ENCODE assay signal across 9 mouse cellular contexts in the genomic region with DNA sequence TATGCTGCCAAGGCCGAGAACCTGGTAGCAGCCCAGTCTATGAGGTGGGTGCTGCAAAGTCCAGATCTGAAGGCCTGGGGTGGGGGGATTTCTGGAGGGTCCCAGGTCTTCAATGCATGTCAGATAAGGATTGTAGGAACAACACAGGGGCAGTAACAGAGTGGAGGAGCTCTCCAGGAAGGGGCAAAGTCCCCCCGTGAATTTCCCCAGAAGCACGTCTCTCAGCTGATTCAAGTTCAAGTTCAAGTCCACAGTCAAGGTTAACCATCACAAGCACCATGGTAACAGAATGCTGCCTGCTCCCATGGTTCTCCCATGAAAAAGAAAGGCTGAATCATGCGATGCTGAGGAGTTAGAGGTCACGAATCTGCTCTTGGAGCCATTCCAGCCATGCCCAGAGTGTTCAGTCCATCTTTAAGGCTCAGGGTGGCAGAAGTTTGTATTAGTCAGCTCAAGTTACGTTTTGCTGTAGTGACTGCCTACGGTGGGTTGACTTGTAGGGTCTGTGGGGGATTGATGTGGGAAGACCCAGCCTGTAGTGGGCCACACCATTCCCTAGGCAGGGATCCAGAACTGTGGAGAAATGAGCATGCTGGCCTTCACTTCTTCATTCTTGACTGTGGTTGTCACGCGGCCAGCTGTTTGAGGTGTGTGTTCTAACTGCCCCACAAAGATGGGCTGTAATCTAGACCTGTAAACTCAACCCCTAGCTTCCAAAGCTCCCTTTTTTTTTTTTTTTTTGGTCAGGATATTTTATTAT. TPM values are rescaled to one million over a fixed set of nuclear protein-coding genes. Genes with fewer than 3 reads are reported as not detected.
A peak's percentile ranks its signal among the peaks of the same experiment; 100 is the strongest.
DNase-seq lines count a peak whose midpoint lies in the region; ATAC-seq lines count a peak whose summit lies in the region.
"Had no signal": no experiment of that assay in that cellular context is flagged by ENCODE, and none has a peak within 500 bp of the region (broad histone marks: within the 10 kb centered on the region; RNA-seq: fewer than 3 reads in every experiment).

No protein-coding gene starts in this region.

- no peak overlapping the region for H3K4me3 ChIP-seq in forebrain, embryonic 11.5 days (ENCODE audit: low read depth, low read length)
- H3K4me3 ChIP-seq in forebrain, embryonic 12.5 days (replicated peaks) = no peak overlapping the region
- H3K4me3 ChIP-seq in midbrain, embryonic 11.5 days (ENCODE audit: low read depth, low read length) = no peak overlapping the region
- H3K4me3 ChIP-seq in midbrain, embryonic 10.5 days = no peak overlapping the region
- H3K4me3 ChIP-seq in embryonic facial prominence, embryonic 15.5 days (replicated peaks) = no peak overlapping the region
- no peak overlapping the region for H3K4me3 ChIP-seq in neural tube, embryonic 14.5 days (ENCODE audit: low read depth, low read length)
- H3K4me3 ChIP-seq: heart, embryonic 13.5 days had no signal

- no peak overlapping the region for H3K9ac ChIP-seq in forebrain, embryonic 11.5 days (ENCODE audit: low read length)
- H3K9ac ChIP-seq in forebrain, embryonic 12.5 days = no peak overlapping the region
- no peak overlapping the region for H3K9ac ChIP-seq in midbrain, embryonic 11.5 days (ENCODE audit: low read length)
- no peak overlapping the region for H3K9ac ChIP-seq in embryonic facial prominence, embryonic 15.5 days
- H3K9ac ChIP-seq in neural tube, embryonic 14.5 days (replicated peaks; ENCODE audit: low read depth, low read length) = no peak overlapping the region
- H3K9ac ChIP-seq: heart, embryonic 13.5 days had no signal

- no peaks in the 10 kb centered on the region for H3K36me3 ChIP-seq in forebrain, embryonic 11.5 days (ENCODE audit: control insufficient read depth, insufficient read depth, low read length)
- no peaks in the 10 kb centered on the region for H3K36me3 ChIP-seq in forebrain, embryonic 12.5 days (replicated peaks)
- no peaks in the 10 kb centered on the region for H3K36me3 ChIP-seq in midbrain, embryonic 11.5 days (ENCODE audit: control insufficient read depth, insufficient read depth, low read length)
- H3K36me3 ChIP-seq in midbrain, embryonic 10.5 days = no peaks in the 10 kb centered on the region
- no peaks in the 10 kb centered on the region for H3K36me3 ChIP-seq in embryonic facial prominence, embryonic 15.5 days
- no peaks in the 10 kb centered on the region for H3K36me3 ChIP-seq in neural tube, embryonic 14.5 days (ENCODE audit: control insufficient read depth, insufficient read depth, low read length)
- H3K36me3 ChIP-seq: heart, embryonic 13.5 days had no signal

- H3K4me2 ChIP-seq in forebrain, embryonic 11.5 days (ENCODE audit: low read depth, low read length, severe bottlenecking) = 0 out of 2 replicates have a peak overlapping the region, but pooled peaks have one; percentile 8
- no peak overlapping the region for H3K4me2 ChIP-seq in forebrain, embryonic 12.5 days
- H3K4me2 ChIP-seq in midbrain, embryonic 11.5 days = no peak overlapping the region
- H3K4me2 ChIP-seq in embryonic facial prominence, embryonic 15.5 days (replicated peaks) = 0 out of 2 replicates have a peak overlapping the region, but pooled peaks have one; percentile 30
- H3K4me2 ChIP-seq in neural tube, embryonic 14.5 days (ENCODE audit: low read depth, low read length) = no peak overlapping the region; the same call in 1 of the 2 replicates
- H3K4me2 ChIP-seq: heart, embryonic 13.5 days had no signal

- no peak for ATAC-seq in forebrain, embryonic 11.5 days (replicated peaks; ENCODE audit: low FRiP score)
- no peak for ATAC-seq in forebrain, embryonic 12.5 days (ENCODE audit: low FRiP score)
- peak; percentile 38; the same call in 1 of the 2 replicates for ATAC-seq in midbrain, embryonic 11.5 days (ENCODE audit: low FRiP score)
- no peak for ATAC-seq in embryonic facial prominence, embryonic 15.5 days (ENCODE audit: insufficient number of reproducible peaks, low FRiP score, low TSS enrichment, low read depth)
- peak; percentile 15; the same call in 1 of the 2 replicates for ATAC-seq in neural tube, embryonic 14.5 days (ENCODE audit: low read depth)

- DNase-seq in forebrain, embryonic 11.5 days (ENCODE audit: low spot score) = no peak
- peak; percentile 78 for DNase-seq in midbrain, embryonic 11.5 days (ENCODE audit: low spot score, missing footprints)
- DNase-seq in midbrain, embryonic 10.5 days (ENCODE audit: low spot score) = no peak
- no peak for DNase-seq in thymus, postnatal 25 days
- DNase-seq in urinary bladder, adult 2 months (ENCODE audit: low spot score) = no peak

- H3K9me3 ChIP-seq in forebrain, embryonic 11.5 days (ENCODE audit: control insufficient read depth, low read length) = no peaks in the 10 kb centered on the region
- H3K9me3 ChIP-seq in forebrain, embryonic 12.5 days = no peaks in the 10 kb centered on the region
- no peaks in the 10 kb centered on the region for H3K9me3 ChIP-seq in midbrain, embryonic 11.5 days (ENCODE audit: control insufficient read depth, low read length)
- no peaks in the 10 kb centered on the region for H3K9me3 ChIP-seq in midbrain, embryonic 10.5 days (replicated peaks)
- no peaks in the 10 kb centered on the region for H3K9me3 ChIP-seq in embryonic facial prominence, embryonic 15.5 days (replicated peaks)
- H3K9me3 ChIP-seq in neural tube, embryonic 14.5 days (ENCODE audit: control insufficient read depth, low read length) = no peaks in the 10 kb centered on the region
- H3K9me3 ChIP-seq: heart, embryonic 13.5 days had no signal

- no peaks in the 10 kb centered on the region for H3K4me1 ChIP-seq in forebrain, embryonic 11.5 days (replicated peaks; ENCODE audit: control insufficient read depth, insufficient read depth, low read length)
- no peaks in the 10 kb centered on the region for H3K4me1 ChIP-seq in forebrain, embryonic 12.5 days
- H3K4me1 ChIP-seq in midbrain, embryonic 11.5 days (ENCODE audit: control insufficient read depth, insufficient read depth, low read length) = no peaks in the 10 kb centered on the region; the same call in 1 of the 2 replicates
- H3K4me1 ChIP-seq in midbrain, embryonic 10.5 days = no peaks in the 10 kb centered on the region; the same call in 1 of the 2 replicates
- no peaks in the 10 kb centered on the region for H3K4me1 ChIP-seq in embryonic facial prominence, embryonic 15.5 days
- no peaks in the 10 kb centered on the region for H3K4me1 ChIP-seq in neural tube, embryonic 14.5 days (ENCODE audit: control insufficient read depth, insufficient read depth, low read length)
- H3K4me1 ChIP-seq: heart, embryonic 13.5 days had no signal

- H3K27me3 ChIP-seq in forebrain, embryonic 11.5 days (ENCODE audit: control insufficient read depth, insufficient read depth, low read length) = no peaks in the 10 kb centered on the region
- H3K27me3 ChIP-seq in forebrain, embryonic 12.5 days = no peaks in the 10 kb centered on the region
- no peaks in the 10 kb centered on the region for H3K27me3 ChIP-seq in midbrain, embryonic 11.5 days (ENCODE audit: control insufficient read depth, insufficient read depth, low read length)
- 0 out of 2 replicates have a peak, but pooled peaks cover 5% of the 10 kb centered on the region for H3K27me3 ChIP-seq in midbrain, embryonic 10.5 days (ENCODE audit: low read depth, poor library complexity, severe bottlenecking)
- H3K27me3 ChIP-seq in embryonic facial prominence, embryonic 15.5 days = no peaks in the 10 kb centered on the region
- no peaks in the 10 kb centered on the region for H3K27me3 ChIP-seq in neural tube, embryonic 14.5 days (ENCODE audit: control insufficient read depth, insufficient read depth, low read length)
- H3K27me3 ChIP-seq: heart, embryonic 13.5 days had no signal

- WGBS in forebrain, embryonic 11.5 days = 75% methylated on average over 9 of the region's 9 CpGs
- WGBS in forebrain, embryonic 12.5 days = 79% methylated on average over 9 of the region's 9 CpGs
- 78% methylated on average over 9 of the region's 9 CpGs for WGBS in midbrain, embryonic 11.5 days
- 78% methylated on average over 9 of the region's 9 CpGs for WGBS in midbrain, embryonic 10.5 days
- WGBS in embryonic facial prominence, embryonic 15.5 days = 71% methylated on average over 9 of the region's 9 CpGs
- WGBS in neural tube, embryonic 14.5 days = 74% methylated on average over 9 of the region's 9 CpGs

- H3K27ac ChIP-seq in forebrain, embryonic 11.5 days (ENCODE audit: low read depth, low read length) = no peak overlapping the region
- H3K27ac ChIP-seq in forebrain, embryonic 12.5 days = no peak overlapping the region
- H3K27ac ChIP-seq in midbrain, embryonic 11.5 days (ENCODE audit: low read depth, low read length) = no peak overlapping the region
- H3K27ac ChIP-seq in midbrain, embryonic 10.5 days (replicated peaks) = no peak overlapping the region
- H3K27ac ChIP-seq in embryonic facial prominence, embryonic 15.5 days (replicated peaks) = no peak overlapping the region
- no peak overlapping the region for H3K27ac ChIP-seq in neural tube, embryonic 14.5 days (ENCODE audit: low read depth, low read length)
- H3K27ac ChIP-seq: heart, embryonic 13.5 days had no signal

RNA-seq across cellular contexts. Expression of gene Adgre1, which starts 24.3 kb away (rescaled TPM):
- 2.0 and 2.3 TPM in 2 replicates for polyA plus RNA-seq in forebrain, embryonic 11.5 days (2014; fragmentation: Nextera tagmentation; extraction: Ambion mirVana)
- 2.2 and 2.9 TPM in 2 replicates for polyA plus RNA-seq in forebrain, embryonic 12.5 days (2016; fragmentation: Nextera tagmentation; extraction: Ambion mirVana)
- 3.4 and 4.4 TPM in 2 replicates for polyA plus RNA-seq in midbrain, embryonic 11.5 days (2014; fragmentation: Nextera tagmentation; extraction: Ambion mirVana)
- polyA plus RNA-seq in midbrain, embryonic 10.5 days (2016; fragmentation: Nextera tagmentation; extraction: Ambion mirVana) = 1.3 and 3.3 TPM in 2 replicates
- 8.4 and 10.1 TPM in 2 replicates for polyA plus RNA-seq in embryonic facial prominence, embryonic 15.5 days (2015; fragmentation: Nextera tagmentation; extraction: Ambion mirVana)
- 2.3 and 6.1 TPM in 2 replicates for polyA plus RNA-seq in neural tube, embryonic 14.5 days (2014; fragmentation: Nextera tagmentation; extraction: Ambion mirVana)
- 15.9 and 18.6 TPM in 2 replicates for polyA plus RNA-seq in urinary bladder, adult 2 months (2012; rRNA removed)

RNA-seq across cellular contexts. Expression of gene Vav1, which starts 55.3 kb away (rescaled TPM):
- polyA plus RNA-seq in forebrain, embryonic 11.5 days (2014; fragmentation: Nextera tagmentation; extraction: Ambion mirVana) = 1.4 TPM in 2 replicates
- polyA plus RNA-seq in forebrain, embryonic 12.5 days (2016; fragmentation: Nextera tagmentation; extraction: Ambion mirVana) = 1.2 and 1.4 TPM in 2 replicates
- 1.8 and 2.3 TPM in 2 replicates for polyA plus RNA-seq in midbrain, embryonic 11.5 days (2014; fragmentation: Nextera tagmentation; extraction: Ambion mirVana)
- 1.9 and 2.0 TPM in 2 replicates for polyA plus RNA-seq in midbrain, embryonic 10.5 days (2016; fragmentation: Nextera tagmentation; extraction: Ambion mirVana)
- polyA plus RNA-seq in embryonic facial prominence, embryonic 15.5 days (2015; fragmentation: Nextera tagmentation; extraction: Ambion mirVana) = 4.3 and 4.4 TPM in 2 replicates
- 1.1 and 1.7 TPM in 2 replicates for polyA plus RNA-seq in neural tube, embryonic 14.5 days (2014; fragmentation: Nextera tagmentation; extraction: Ambion mirVana)
- polyA plus RNA-seq in urinary bladder, adult 2 months (2012; rRNA removed) = 3.5 and 3.9 TPM in 2 replicates

Comparison
In these comparisons a context has a peak if more than half of its experiments do, and no peak if none do; other contexts are left out.
1. H3K4me2 ChIP-seq: peak in forebrain, embryonic 11.5 days (single experiment) and embryonic facial prominence, embryonic 15.5 days (single experiment); none in forebrain, embryonic 12.5 days (single experiment), midbrain, embryonic 11.5 days (single experiment) and neural tube, embryonic 14.5 days (single experiment).
2. ATAC-seq: peak in midbrain, embryonic 11.5 days (single experiment) and neural tube, embryonic 14.5 days (single experiment); none in forebrain, embryonic 11.5 days (single experiment), forebrain, embryonic 12.5 days (single experiment) and embryonic facial prominence, embryonic 15.5 days (single experiment).